Comparison of ENCODE assay signal across 9 mouse cellular contexts in the genomic region with DNA sequence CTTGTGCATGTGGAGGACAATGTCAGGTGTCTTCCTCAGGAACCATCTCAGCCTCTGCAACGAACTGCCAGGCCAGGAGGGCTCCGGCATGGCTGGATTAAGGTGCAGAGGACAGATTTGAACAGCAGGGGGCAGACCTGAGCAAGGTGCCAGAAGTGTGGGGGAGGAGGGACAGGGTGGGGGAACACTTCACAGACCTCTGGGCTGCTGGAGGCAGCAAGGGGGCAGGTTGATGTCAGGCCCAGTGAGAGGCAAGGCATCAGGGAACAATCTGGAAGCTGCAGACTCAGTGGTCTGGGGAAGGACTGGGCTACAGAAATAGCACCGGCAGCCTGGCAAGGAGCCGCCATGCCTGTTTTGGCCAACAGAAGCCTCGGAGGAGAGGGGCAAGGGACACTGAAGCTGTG. TPM values are rescaled to one million over a fixed set of nuclear protein-coding genes. Genes with fewer than 3 reads are reported as not detected.
DNase-seq lines count a peak whose midpoint lies in the region; ATAC-seq and TF ChIP-seq lines count a peak whose summit lies in the region.
"Had no signal": no experiment of that assay in that cellular context is flagged by ENCODE, and none has a peak within 500 bp of the region (broad histone marks: within the 10 kb centered on the region; RNA-seq: fewer than 3 reads in every experiment).

No protein-coding gene starts in this region.

- H3K9me3 ChIP-seq in liver, embryonic 12.5 days (replicated peaks), result no peaks in the 10 kb centered on the region

- peak overlapping the region; percentile 34 for H3K4me2 ChIP-seq in liver, embryonic 12.5 days

- H3K4me3 ChIP-seq in liver, embryonic 12.5 days, result no peak overlapping the region
- no peak overlapping the region for H3K4me3 ChIP-seq in olfactory bulb, adult 2 months (ENCODE audit: insufficient read depth, low read depth, low read length)

- no peak overlapping the region for H3K27ac ChIP-seq in liver, embryonic 12.5 days
- no peak overlapping the region for H3K27ac ChIP-seq in olfactory bulb, adult 2 months (ENCODE audit: insufficient read depth, low read depth, low read length)

- no peaks in the 10 kb centered on the region for H3K36me3 ChIP-seq in liver, embryonic 12.5 days

- peaks cover 10% of the 10 kb centered on the region for H3K4me1 ChIP-seq in liver, embryonic 12.5 days
- H3K4me1 ChIP-seq in olfactory bulb, adult 2 months (ENCODE audit: control insufficient read depth, insufficient read depth, low read length), result peaks cover 6% of the 10 kb centered on the region

- DNase-seq in layer of hippocampus, postnatal 25 days (ENCODE audit: extremely low spot score in 1 of 2, low spot score in 1 of 2), result peak; percentile 44 to 66
- no peak for DNase-seq in layer of hippocampus, adult 9-10 months (ENCODE audit: low spot score)
- peak; percentile 60 for DNase-seq in adrenal gland, adult 2 months
- peak; percentile 32 for DNase-seq in embryo, embryonic 11.5 days (ENCODE audit: low read depth, low spot score)
- DNase-seq in heart, postnatal 14 days, result peak; percentile 58 to 80
- DNase-seq in thymus, postnatal 25 days, result peak; percentile 63

- peak; percentile 31; the same call in 1 of the 2 replicates for ATAC-seq in liver, embryonic 12.5 days

- no peak overlapping the region for H3K9ac ChIP-seq in liver, embryonic 12.5 days

- peak; percentile 84 for TF ChIP-seq CTCF in olfactory bulb, adult 2 months (IDR thresholded peaks at IDR 0.05; ENCODE audit: insufficient read depth, low read depth, low read length)

- 0 out of 2 replicates have a peak, but pooled peaks have one; percentile 7 for TF ChIP-seq POLR2A in olfactory bulb, adult 2 months (IDR thresholded peaks at IDR 0.05; ENCODE audit: insufficient read depth, low read depth, low read length)

- WGBS in liver, embryonic 12.5 days (ENCODE audit: insufficient replicate concordance), result 38% methylated on average over 5 of the region's 5 CpGs
- WGBS in olfactory bulb, adult 2 months, result 32% methylated on average over 5 of the region's 5 CpGs

- H3K27me3 ChIP-seq in liver, embryonic 12.5 days (replicated peaks), result peaks cover 20% of the 10 kb centered on the region

- intact Hi-C loops in heart, postnatal 14 days (cut with DNase I), result loop anchor here (1.0 kb wide), 1 partner anchor 143 kb away; no protein-coding TSS in a partner anchor

RNA-seq across cellular contexts. Expression of a gene that starts 57.6 kb away (rescaled TPM):
- not detected for total RNA-seq in layer of hippocampus, postnatal 25 days (2021)
- not detected for total RNA-seq in adrenal gland, adult 2 months (2021)
- not detected in 2 replicates for polyA plus RNA-seq in adrenal gland, adult 2 months (2012; rRNA removed)
- total RNA-seq in heart, postnatal 14 days (2021), result not detected
- not detected in 2 replicates for polyA plus RNA-seq in liver, embryonic 12.5 days (2016; fragmentation: Nextera tagmentation; extraction: Ambion mirVana)
- not detected in 2 replicates for polyA plus RNA-seq in olfactory bulb, adult 2 months (2012; ENCODE audit: insufficient read depth, insufficient read length, low replicate concordance, missing spikeins)
- total RNA-seq: gastrocnemius, adult 8-10 months had no signal
